Mouse (Mus musculus) T-helper 17 cell (primary cell): ENCODE data around the gene Os9.

ENCODE experiments used
- in situ Hi-C, 2 experiments: fragments of 300-600 bp; cut with MboI, MseI; formaldehyde crosslinking; loops; 1 replicate in 1 of 2; 2 replicates in 1 of 2; pipeline ENCODE4 v1.15.1; 2025; ENCODE audit warnings: high pct_unique_total_duplicates in 2 of 2

Gene Os9

DNA sequence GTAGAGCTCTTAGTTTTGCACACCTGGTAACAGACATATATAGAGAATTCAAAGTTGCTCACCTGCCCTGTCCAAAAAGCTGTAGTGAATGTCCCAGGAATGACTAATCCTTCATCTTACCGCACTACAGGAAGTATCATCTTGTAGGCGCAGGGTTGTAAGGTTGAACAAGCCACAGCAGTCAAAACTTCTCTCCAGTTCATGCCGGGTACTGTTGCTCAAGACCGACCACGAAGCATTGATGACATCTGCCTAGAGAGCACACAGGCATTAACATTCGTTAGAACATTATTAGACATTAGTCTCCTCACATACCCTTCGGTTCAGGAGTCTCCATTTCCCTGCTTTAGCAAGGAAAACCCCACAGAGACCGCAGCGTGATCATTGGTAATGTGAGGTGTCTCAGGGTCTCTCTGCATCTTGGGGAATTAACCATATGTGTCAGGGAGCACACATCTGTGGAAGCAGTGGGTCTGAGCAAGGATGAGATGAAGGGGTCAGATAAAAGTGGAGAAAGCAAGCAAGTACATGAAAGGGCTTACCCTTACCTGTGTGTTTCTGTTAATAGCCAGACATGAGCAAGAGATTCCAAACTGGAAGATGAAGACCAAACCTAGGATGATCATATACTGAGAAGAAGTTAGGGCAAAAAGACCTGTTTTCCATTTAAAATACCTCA is 52.4 kb downstream of the Os9 start:
- in situ Hi-C loops: loop anchor here in 1 of 2 experiments (10.0 kb wide), 1 partner anchor 606 kb away; no protein-coding TSS in a partner anchor

DNA sequence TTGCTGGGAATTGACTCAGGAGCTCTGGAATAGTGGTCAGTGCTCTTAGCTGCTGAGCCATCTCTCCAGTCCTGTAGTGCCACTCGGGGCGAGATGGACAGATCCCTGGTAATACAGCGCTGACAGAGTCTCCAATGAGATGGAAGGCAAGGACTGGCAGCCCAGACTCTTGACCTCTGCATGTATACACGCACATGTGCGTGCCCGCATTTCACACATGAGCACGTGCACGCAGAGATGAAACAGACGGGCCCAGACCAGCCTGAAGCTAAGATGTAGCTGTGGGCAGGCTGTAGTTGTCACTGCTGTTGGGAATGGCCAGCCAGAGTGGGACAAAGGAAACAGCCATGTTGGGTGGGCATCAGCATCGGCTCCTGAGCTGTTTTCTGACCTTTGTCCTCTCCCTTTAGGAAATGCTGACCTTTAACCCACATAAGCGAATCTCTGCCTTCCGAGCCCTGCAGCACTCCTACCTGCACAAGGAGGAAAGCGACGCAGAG is 54.4 kb downstream of the Os9 start:
- in situ Hi-C loops: loop anchor here in 1 of 2 experiments (10.0 kb wide), 1 partner anchor 608 kb away; no protein-coding TSS in a partner anchor

DNA sequence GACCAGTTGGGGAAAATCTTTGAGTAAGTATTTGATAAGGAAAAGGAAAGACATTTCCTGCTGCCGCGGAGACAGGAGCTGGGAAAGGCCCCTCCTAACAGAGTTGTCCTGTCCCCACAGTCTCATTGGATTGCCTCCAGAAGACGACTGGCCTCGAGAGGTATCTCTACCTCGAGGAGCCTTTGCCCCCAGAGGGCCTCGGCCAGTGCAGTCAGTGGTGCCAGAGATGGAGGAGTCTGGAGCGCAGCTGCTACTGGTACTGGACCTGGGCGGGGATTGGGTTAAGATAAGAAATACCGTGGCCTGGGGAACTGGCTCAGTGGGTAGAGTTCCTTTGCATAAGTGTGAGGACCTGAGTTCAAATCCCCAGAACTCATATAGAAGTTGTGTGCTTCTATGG is 55.0 kb downstream of the Os9 start:
- in situ Hi-C loops: loop anchor here in 1 of 2 experiments (10.0 kb wide), 1 partner anchor 609 kb away; no protein-coding TSS in a partner anchor

DNA sequence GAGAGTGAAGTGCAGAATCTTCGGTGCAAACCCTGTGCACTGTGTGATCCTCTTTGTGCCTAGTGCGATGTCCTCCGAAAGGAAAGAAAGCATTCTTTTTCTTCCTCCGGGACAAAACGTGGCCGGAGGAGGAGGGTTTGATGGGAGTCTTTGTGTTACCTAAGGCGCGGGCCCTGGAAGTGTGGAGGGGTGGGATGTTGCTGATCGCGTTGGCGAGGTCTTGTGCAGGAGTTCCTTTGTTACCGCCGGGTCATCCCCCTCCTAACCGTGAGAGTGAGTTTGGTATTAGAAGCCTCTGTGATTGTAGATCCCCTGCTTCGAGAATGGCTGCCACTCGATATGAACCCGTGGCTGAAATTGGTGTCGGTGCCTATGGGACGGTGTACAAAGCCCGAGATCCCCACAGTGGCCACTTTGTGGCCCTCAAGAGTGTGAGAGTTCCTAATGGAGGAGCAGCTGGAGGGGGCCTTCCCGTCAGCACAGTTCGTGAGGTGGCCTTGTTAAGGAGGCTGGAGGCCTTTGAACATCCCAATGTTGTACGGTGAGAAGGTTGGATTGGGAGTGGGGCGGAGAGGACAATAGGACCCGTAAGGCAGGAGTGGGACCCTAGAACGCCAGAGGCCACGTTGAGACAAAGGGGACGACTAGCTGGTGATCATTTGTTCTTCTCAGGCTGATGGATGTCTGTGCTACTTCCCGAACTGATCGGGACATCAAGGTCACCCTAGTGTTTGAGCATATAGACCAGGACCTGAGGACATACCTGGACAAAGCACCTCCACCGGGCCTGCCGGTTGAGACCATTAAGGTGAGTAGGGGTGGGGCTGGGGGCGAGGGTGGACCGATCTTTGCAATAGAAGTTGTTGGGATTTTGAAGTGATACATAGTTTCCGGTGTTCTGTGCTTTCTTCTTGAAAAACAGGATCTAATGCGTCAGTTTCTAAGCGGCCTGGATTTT is 56.7 kb downstream of the Os9 start:
- in situ Hi-C loops: loop anchor here in 1 of 2 experiments (10.0 kb wide), 1 partner anchor 611 kb away; no protein-coding TSS in a partner anchor

DNA sequence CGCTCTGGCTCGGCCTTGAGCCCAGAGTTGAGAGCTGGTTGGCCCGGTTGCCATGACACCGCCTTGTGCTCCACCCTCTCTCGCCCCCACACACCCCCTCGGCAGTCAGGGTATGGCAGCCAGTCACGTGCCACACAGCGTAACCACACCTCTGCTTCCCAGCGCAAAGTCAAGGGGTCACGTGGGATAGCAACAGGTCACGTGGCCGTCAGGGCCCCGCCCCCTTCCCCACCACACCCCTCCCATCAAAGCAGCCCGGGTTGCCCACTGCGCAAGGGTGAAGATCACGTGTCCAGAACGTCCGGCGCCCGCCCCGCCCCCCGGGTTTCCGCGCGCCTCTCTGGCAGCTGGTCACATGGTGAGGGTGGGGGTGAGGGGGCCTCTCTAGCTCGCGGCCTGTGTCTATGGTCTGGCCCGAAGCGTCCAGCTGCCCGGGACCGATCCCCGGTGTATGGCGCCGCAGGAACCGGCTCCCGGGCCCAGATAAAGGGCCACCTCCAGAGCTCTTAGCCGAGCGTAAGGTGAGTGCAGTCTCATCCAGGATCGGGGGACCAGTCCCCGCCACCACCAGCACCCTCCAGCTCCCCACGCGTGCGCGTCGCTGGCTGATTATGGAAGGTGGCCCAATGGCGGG is 57.6 kb downstream of the Os9 start, which contains the start of gene Cdk4:
TSS of gene Cdk4 (plus strand) at position 296 of the 634 bp plus-strand sequence.
- in situ Hi-C loops: loop anchor here in 1 of 2 experiments (10.0 kb wide), 1 partner anchor 611 kb away; no protein-coding TSS in a partner anchor

DNA sequence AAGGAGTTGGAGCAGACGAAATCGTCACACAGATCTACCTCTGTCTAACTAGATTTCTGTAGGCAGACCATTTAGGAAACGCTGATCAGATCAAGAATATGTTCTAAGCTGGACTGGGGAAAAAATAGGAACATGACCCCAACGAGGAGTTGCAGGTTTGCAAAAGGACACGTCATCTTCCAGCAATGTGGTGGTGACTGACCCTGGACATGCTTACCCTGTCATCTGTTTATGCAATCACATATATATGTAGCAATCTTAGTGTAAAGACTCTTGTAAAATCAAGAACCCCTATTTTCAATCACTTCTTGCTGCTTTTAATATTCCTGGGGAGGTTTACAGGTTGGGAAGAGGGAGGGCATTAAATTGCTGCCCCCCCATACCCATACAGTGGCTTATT is 58.4 kb downstream of the Os9 start:
- in situ Hi-C loops: loop anchor here in 1 of 2 experiments (10.0 kb wide), 1 partner anchor 612 kb away; no protein-coding TSS in a partner anchor

DNA sequence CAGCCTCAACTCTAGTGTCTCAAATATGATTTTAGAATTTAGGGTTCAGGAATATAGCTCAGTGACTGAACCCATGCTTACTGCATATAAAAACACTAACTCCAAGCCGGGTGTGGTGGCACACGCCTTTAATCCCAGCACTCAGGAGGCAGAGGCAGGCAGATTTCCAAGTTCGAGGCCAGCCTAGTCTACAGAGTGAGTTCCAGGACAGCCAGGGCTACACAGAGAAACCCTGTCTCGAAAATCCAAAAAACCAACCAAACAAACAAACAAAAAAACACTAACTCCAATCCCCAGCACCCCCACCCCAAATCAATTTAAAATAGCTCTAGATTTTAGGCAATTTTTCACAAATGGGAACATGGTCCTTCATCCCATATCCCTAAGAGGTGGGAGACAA is 58.8 kb downstream of the Os9 start:
- in situ Hi-C loops: loop anchor here in 1 of 2 experiments (10.0 kb wide), 1 partner anchor 613 kb away; no protein-coding TSS in a partner anchor

DNA sequence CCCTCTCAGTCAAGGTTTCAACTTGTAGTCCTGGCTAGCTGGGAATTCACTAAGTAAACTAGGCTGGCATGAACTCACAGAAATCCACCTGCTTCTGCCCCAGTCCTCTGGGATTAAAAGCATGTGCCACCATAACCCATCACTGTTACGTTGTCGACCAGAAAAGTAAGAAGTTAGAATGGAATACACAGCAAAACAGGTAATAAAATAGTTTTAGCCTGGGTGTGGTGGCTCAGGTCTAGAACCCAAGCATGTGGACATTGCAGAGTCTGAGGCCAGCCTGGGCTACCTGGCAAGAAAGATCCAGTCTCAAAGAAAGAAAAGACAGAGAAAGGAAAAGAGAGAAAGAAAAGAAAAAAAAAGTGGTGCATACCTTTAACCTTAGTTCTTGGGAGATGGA is 59.4 kb downstream of the Os9 start:
- in situ Hi-C loops: loop anchor here in 1 of 2 experiments (10.0 kb wide), 1 partner anchor 613 kb away; no protein-coding TSS in a partner anchor

DNA sequence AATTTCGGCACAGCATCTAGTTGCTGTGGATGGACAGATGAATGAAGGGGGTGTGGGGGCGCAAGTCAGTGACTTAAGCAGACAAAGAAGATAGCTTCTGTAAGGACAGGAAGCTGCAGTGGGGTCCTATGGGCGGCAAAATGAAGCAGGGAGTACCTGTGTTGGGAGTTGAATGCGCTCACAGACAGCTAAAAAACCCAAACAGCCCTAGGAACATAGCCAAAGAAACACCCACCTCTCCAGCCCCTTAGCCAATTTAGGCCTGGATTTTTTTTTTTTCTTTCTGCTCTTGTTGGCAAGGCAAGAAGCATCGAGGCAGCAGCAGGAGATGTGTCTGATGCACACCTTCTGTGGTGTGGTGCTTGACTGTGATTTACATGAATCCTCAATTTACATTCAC is 59.8 kb downstream of the Os9 start:
- in situ Hi-C loops: loop anchor here in 1 of 2 experiments (10.0 kb wide), 1 partner anchor 614 kb away; no protein-coding TSS in a partner anchor

DNA sequence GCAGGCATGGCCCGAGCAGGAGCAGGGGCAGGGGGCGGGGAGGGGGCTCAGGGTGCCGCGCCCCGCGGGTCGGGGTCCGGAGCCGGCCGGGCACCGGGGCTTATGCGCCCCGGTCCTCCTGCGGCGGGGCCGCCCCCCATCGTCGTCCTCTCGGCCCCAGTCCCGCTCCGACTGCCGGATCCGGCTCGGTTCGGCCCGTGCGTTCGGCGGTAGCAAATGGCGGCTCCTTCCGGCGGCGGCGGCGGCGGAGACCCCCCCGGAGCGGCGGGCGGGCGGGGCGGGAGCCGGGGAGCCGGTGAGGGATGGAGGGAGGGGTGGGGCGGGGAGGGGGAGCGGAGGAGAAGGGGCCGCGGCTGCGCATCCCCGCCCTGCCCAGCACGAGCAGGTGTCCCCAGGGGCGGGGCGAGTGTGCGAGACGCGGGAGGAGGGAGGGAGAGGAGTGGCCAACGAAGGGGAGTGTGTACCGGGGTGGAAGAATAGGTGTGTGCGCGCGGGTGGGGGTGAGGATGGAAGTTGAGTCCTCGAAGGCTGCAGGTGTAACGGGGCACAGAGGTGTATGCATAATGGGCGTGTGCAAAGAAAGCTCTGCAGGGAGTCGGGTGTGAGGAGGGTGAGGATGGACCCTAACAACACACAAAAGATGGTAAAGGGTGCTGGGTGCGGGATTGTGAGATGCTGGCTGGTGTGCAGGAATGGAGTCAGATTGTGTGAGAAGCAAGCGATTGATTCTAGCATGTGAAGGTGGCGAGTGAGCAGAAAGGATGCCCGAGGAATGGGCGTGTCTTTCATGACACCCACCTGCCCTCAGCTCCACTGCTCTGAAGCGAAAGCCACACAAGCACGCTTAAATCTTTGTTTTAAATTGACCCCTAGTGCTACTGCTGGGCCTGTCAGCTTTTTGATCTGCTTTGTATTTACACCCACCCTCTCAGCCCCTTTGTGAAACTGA is 60.7 kb downstream of the Os9 start, which contains the start of gene March9:
TSS of gene March9 (minus strand) at position 217 of the 949 bp plus-strand sequence.
- in situ Hi-C loops: loop anchor here in 1 of 2 experiments (10.0 kb wide), 1 partner anchor 615 kb away; no protein-coding TSS in a partner anchor

DNA sequence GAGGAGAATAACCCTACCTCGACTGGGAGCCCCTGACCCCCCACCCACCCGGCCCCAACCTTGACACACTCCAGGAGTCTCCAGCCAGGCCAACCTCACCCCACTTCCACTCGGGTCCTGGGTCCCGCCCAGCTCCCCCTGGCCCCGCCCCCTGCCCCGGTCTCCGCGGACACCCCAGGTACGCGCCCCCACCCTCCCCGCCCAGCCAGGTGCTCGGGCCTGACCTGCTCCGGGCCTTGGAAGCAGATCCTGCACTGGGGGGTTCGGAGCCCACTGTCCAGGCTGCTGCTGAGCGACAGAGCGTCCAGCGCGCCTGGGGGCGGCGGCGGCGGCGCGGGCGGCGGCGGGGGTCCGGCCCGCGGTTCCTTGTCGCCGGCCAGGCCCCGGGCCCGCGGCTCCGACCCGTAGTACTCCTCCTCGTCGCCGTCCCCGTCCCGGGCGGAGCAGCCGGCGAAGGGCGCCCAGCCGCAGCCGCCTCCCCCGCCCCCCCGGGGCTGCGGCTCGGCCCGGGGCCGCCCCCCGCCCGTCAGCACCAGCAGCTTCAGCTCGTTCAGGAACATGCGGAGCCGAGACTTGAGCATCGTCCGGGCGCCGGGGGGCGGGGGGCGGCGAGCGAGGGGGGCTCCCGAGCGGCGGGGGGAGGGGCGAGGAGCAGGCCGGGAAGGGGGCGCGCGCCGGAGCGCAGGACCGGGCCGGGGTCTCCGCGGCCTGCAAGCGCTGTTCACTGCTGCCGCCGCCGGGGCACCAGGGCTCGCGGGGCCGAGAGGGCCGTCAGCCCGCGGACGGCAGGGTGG is 61.6 kb downstream of the Os9 start:
- in situ Hi-C loops: no loop called here

DNA sequence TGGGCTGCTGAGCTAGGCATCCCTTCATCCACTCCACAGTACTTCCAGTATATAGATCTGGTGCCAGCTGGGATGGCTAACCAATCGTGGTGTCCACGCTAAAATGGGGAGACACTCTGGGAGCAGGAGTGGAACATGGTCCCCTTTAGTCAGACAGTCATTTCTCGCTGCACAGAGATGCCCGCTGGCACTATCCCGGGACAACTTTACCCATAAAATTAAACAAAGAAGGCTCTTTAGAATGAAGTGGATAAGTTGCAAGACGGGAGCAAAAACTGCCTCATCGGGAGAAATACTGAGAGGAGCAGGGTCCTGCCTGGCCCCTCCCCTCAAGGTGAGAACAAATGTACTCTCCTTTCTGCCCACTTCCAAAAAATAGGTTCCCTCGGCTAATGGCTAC is 62.2 kb downstream of the Os9 start:
- in situ Hi-C loops: no loop called here

DNA sequence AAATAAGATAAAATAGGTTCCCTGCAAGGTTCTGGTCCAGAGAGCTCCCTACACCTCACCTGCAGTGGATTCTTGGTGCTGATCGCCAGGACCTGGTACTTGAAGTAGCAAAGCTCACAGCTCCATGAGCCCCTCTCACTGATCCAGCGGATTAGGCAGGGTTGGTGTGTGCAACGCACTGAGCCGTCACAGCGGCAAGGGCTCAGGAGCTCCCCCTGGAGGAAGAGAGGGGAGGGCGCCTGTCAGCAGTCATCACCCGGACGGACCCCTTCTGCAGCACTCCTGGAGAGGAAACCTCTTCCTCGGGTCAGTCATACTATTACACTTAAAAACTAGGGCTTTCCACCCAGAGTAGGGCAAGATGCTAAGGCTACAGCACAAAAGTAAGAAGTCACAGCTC is 62.8 kb downstream of the Os9 start:
- in situ Hi-C loops: no loop called here

DNA sequence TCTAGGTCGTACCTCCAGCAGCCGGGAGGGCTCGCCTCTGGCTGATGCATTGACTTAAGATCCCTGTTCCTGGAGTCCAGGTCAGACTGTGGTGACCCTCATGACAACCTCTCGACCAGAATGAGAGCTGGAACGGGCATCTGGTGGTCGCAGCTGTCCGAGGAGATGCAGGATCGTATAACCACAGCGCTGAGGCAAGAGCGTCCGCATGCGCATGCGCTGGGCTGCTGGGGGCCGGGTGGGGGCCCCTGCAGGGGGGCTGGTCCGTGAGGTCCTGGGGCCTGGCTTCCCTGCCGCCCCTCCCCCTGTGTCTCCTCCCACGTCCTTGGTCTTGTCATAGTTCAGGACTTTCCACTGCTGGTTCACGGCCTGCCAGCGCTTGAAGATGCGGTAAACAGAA is 64.4 kb downstream of the Os9 start:
- in situ Hi-C loops: no loop called here

DNA sequence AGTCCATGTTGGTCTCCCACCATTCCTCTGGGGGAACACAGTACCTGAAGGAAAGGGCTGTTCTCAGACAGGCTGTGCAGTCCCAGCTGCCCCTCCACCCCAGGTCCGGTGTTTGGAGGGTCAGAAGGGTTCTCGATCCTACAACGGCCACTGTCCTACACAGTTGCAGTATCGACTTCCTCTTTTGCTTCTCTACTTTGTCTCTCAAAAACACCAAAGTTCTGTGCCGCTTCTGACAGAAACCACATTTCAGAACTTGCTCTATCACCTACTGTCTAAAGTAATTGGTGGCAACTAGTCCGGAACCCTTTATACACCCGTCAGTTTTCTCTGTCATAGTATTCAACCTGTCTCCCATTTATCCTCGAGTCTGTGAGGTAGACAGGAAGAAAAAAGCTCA is 65.5 kb downstream of the Os9 start:
- in situ Hi-C loops: no loop called here

DNA sequence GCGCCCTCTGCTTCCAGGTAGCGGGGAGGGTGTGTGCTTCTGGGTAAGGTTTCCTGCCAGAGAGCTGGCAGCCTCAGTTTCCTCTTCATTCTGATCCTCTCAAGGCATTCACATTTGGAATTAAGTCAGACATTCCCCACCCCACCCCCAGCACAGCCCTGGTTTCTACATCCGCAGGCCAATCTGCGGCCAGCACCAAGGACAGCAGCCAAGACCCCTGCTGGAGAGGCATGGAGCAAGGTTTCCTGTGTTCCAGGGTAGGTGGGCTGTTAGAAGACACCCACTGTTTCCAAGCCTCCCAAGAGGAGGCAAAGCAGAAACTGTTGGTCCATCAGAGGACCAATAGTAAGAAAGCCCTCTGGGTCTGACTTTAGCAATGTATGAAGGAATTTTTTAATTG is 66.3 kb downstream of the Os9 start:
- in situ Hi-C loops: no loop called here

DNA sequence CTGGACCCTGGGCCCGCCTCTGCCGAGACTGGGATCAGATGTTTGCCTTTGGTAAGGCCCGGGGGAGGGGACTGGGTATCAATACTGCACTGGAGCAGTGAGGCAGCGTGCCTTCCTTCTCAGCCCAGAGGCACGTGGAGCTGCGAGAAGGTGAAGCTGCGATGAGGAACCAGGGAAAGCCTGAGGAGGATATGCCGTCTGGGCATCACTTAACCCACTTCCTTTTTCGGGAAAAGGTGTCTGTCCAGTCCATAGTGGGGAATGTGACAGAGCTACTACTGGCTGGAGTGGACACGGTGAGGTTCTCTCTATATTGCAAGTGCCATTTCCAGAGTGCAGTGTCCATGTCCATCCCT is 70.8 kb downstream of the Os9 start:
- in situ Hi-C loops: no loop called here

DNA sequence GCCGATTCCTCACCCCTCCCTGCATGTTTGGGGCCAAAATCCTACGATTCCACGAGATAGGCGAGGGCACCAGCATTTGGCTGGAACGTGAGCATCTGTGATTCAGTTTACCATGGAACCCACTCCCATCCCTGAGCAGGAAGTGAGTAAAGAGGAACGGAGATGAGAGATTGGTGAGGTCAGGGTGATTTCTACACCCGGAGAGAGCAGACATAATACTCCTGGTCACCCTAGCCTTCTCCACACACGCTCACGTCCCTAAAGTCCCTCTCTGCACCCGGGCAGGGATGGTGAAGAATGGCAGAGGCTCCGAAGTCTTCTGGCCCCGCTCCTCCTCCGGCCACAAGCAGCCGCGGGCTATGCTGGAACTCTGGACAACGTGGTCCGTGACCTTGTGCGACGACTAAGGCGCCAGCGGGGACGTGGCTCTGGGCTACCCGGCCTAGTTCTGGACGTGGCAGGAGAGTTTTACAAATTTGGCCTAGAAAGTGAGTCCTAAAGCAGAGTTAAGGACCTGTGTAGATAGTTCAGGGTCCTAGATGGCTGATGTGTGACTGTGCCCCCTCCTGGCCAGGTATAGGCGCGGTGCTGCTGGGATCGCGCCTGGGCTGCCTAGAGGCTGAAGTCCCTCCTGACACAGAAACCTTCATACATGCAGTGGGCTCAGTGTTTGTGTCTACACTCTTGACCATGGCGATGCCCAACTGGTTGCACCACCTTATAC is 71.4 kb downstream of the Os9 start:
- in situ Hi-C loops: no loop called here
